Mouse (Mus musculus): ENCODE results near the gene Rinl. TPM values are rescaled to one million over a fixed set of nuclear protein-coding genes. Genes with fewer than 3 reads are reported as not detected.

The Rinl gene
- polyA plus RNA-seq, 1 experiment, result 1.1 TPM

- no peak for DNase-seq (ENCODE audit: low read depth)
- TF ChIP-seq CTCF (IDR thresholded peaks at IDR 0.05; ENCODE audit: borderline replicate concordance, extremely low read depth, insufficient read depth, insufficient read length) (no peak), POLR2A (IDR thresholded peaks at IDR 0.05; ENCODE audit: borderline replicate concordance, extremely low read depth, insufficient read depth, insufficient read length, poor library complexity, severe bottlenecking) (no peak)
These were observed 21.9 kb upstream of the Rinl start for GRCm38 (mm10) chr7:28766910-28767309.

DNA sequence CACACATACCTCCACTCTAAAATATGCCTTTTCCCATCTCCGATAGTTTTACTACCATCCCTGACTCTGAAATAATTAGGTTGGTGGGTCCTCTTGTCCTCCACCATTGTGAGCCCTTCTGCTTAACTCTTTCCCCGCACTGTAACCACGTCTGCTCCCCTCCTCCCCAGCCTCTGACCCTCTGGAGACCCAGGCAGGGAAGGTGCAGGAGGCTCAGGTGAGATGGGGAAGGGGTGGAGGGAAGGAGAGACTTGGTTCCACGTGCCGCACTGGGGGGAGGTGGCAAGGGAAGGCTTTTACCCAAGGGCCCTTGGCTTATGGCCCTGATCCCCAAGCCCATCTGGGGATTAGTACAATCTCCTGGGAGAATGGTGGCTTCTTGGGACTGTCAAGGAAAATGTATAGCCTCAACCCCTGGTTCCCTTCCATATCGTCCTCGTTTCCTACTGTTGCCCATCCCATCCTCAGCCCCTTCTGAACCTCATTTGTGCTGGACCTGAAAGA, 21.3 kb upstream of the Rinl start, which contains the start of gene Nfkbib:
Gene Nfkbib (minus strand): TSS at position 51 of the 504 bp plus-strand sequence.
- TF ChIP-seq POLR2A (IDR thresholded peaks at IDR 0.05; ENCODE audit: borderline replicate concordance, extremely low read depth, insufficient read depth, insufficient read length, poor library complexity, severe bottlenecking), result no peak
- no peak for TF ChIP-seq CTCF (IDR thresholded peaks at IDR 0.05; ENCODE audit: borderline replicate concordance, extremely low read depth, insufficient read depth, insufficient read length)
- no peak for DNase-seq (ENCODE audit: low read depth)

DNA sequence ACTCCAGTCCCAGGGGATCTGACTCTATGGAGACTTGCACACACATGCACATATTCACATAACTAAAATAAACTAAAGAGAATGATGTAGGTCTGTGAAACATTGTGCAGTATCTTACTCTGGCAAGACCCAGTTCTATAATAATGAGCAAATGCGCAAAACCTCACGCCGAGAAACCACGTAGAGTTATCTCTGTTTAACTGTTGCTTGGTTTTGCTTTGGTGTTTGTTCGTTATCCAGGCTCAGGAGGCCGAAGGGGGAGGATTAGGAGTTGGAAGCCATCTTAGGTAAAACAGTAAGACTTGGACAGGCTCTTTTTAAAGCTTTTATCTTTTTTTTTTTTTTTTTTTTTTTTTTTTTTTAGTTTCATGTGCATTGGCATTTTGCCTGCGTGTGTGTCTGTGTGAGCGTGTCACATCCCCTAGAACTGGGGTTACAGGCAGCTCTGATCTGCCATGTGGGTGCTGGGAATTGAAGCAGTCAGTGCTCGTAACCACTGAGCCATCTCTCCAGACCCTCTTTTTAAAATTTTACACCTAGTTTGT, 19.3 kb upstream of the Rinl start:
- no peak for TF ChIP-seq CTCF (IDR thresholded peaks at IDR 0.05; ENCODE audit: borderline replicate concordance, extremely low read depth, insufficient read depth, insufficient read length)
- TF ChIP-seq POLR2A (IDR thresholded peaks at IDR 0.05; ENCODE audit: borderline replicate concordance, extremely low read depth, insufficient read depth, insufficient read length, poor library complexity, severe bottlenecking), result no peak
- no peak for DNase-seq (ENCODE audit: low read depth)

- TF ChIP-seq POLR2A (IDR thresholded peaks at IDR 0.05; ENCODE audit: borderline replicate concordance, extremely low read depth, insufficient read depth, insufficient read length, poor library complexity, severe bottlenecking), result no peak
- no peak for TF ChIP-seq CTCF (IDR thresholded peaks at IDR 0.05; ENCODE audit: borderline replicate concordance, extremely low read depth, insufficient read depth, insufficient read length)
These were observed 18.5 kb upstream of the Rinl start for GRCm38 (mm10) chr7:28770309-28770708.

GRCm38 (mm10) chr7:28771867-28772266, 16.9 kb upstream of the Rinl start:
- DNase-seq (ENCODE audit: low read depth), result no peak
- TF ChIP-seq CTCF (IDR thresholded peaks at IDR 0.05; ENCODE audit: borderline replicate concordance, extremely low read depth, insufficient read depth, insufficient read length), result no peak
- no peak for TF ChIP-seq POLR2A (IDR thresholded peaks at IDR 0.05; ENCODE audit: borderline replicate concordance, extremely low read depth, insufficient read depth, insufficient read length, poor library complexity, severe bottlenecking)

More at GRCm38 (mm10) chr7:28770309-28770708, 18.5 kb upstream of the Rinl start:
- no peak for DNase-seq (ENCODE audit: low read depth)

DNA sequence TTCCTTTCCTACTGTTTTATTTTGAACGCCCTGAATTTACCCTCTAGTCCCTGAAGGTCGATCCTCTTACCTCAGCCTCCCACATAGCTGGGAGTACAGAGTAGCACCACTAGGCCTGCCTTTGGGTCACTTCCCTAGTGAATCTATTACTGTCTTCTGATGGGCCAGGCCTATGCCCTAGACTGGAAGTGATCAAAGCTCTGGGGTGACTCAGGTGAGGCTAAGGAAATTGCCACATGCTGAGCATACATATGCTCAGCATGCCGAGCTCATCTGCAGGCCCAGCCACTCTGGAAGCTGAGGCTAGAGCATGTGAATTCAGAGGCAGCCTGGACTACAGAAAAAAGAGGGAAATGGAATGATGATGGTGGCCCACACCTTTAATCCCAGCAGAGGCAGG, 15.6 kb upstream of the Rinl start:
- TF ChIP-seq POLR2A (IDR thresholded peaks at IDR 0.05; ENCODE audit: borderline replicate concordance, extremely low read depth, insufficient read depth, insufficient read length, poor library complexity, severe bottlenecking), result no peak
- no peak for TF ChIP-seq CTCF (IDR thresholded peaks at IDR 0.05; ENCODE audit: borderline replicate concordance, extremely low read depth, insufficient read depth, insufficient read length)
- DNase-seq (ENCODE audit: low read depth), result no peak

GRCm38 (mm10) chr7:28774164-28774563, 14.6 kb upstream of the Rinl start:
- DNase-seq (ENCODE audit: low read depth), result peak; percentile 53
- TF ChIP-seq POLR2A (IDR thresholded peaks at IDR 0.05; ENCODE audit: borderline replicate concordance, extremely low read depth, insufficient read depth, insufficient read length, poor library complexity, severe bottlenecking) (no peak), CTCF (IDR thresholded peaks at IDR 0.05; ENCODE audit: borderline replicate concordance, extremely low read depth, insufficient read depth, insufficient read length) (no peak)

GRCm38 (mm10) chr7:28775129-28775528, 13.6 kb upstream of the Rinl start:
- TF ChIP-seq POLR2A (IDR thresholded peaks at IDR 0.05; ENCODE audit: borderline replicate concordance, extremely low read depth, insufficient read depth, insufficient read length, poor library complexity, severe bottlenecking), result no peak
- TF ChIP-seq CTCF (IDR thresholded peaks at IDR 0.05; ENCODE audit: borderline replicate concordance, extremely low read depth, insufficient read depth, insufficient read length), result no peak
- DNase-seq (ENCODE audit: low read depth), result peak; percentile 36

DNA sequence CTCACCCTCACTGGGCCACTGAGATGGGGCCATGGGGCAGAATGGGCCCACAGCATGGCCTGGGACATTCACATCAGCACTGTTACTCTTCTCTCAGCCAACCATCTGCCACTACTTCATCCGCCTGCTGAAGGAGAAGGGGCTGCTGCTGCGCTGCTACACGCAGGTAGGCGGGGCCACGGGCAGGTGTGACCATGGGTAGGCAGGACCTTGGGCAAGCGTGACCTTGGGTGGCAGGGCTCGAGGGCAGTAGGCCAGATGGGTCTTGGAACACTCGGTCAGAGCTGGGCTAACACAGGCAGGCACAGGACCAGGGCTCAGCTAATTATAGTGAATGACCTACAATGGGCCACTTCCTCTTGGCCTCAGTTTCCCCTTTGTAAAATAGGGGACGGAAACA, 9.9 kb upstream of the Rinl start:
- no peak for TF ChIP-seq CTCF (IDR thresholded peaks at IDR 0.05; ENCODE audit: borderline replicate concordance, extremely low read depth, insufficient read depth, insufficient read length)
- TF ChIP-seq POLR2A (IDR thresholded peaks at IDR 0.05; ENCODE audit: borderline replicate concordance, extremely low read depth, insufficient read depth, insufficient read length, poor library complexity, severe bottlenecking), result no peak
- no peak for DNase-seq (ENCODE audit: low read depth)

- TF ChIP-seq POLR2A (IDR thresholded peaks at IDR 0.05; ENCODE audit: borderline replicate concordance, extremely low read depth, insufficient read depth, insufficient read length, poor library complexity, severe bottlenecking), result no peak
- TF ChIP-seq CTCF (IDR thresholded peaks at IDR 0.05; ENCODE audit: borderline replicate concordance, extremely low read depth, insufficient read depth, insufficient read length), result peak; percentile 79
- DNase-seq (ENCODE audit: low read depth), result peak; percentile 89
These were observed 8.6 kb upstream of the Rinl start for GRCm38 (mm10) chr7:28780067-28780658.

- DNase-seq (ENCODE audit: low read depth), result no peak
- no peak for TF ChIP-seq POLR2A (IDR thresholded peaks at IDR 0.05; ENCODE audit: borderline replicate concordance, extremely low read depth, insufficient read depth, insufficient read length, poor library complexity, severe bottlenecking)
- TF ChIP-seq CTCF (IDR thresholded peaks at IDR 0.05; ENCODE audit: borderline replicate concordance, extremely low read depth, insufficient read depth, insufficient read length), result no peak
These were observed 7.9 kb upstream of the Rinl start for GRCm38 (mm10) chr7:28780857-28781256.

- TF ChIP-seq POLR2A (IDR thresholded peaks at IDR 0.05; ENCODE audit: borderline replicate concordance, extremely low read depth, insufficient read depth, insufficient read length, poor library complexity, severe bottlenecking) (no peak), CTCF (IDR thresholded peaks at IDR 0.05; ENCODE audit: borderline replicate concordance, extremely low read depth, insufficient read depth, insufficient read length) (no peak)
- DNase-seq (ENCODE audit: low read depth), result no peak
These were observed 7.5 kb upstream of the Rinl start for GRCm38 (mm10) chr7:28781261-28781663.
